Mouse (Mus musculus) ovary, postnatal 10 days (tissue): ENCODE measurements at regions not wholly inside any gene's neighbourhood (a gene's known extent, or its start where the extent isn't known, plus 50 kb on each side); places are given as distances from the start of the nearest gene placed in this dataset.
"Not testable (repeated sequence)": the region's sequence is repeated elsewhere in the genome, so short reads cannot be mapped to it uniquely, and the experiment has no call there.

ENCODE experiments used
- DNase-seq: peaks from one replicate; pipeline ENCODE4 v3.0.0; 2022; ENCODE audit warnings: low spot score

DNA sequence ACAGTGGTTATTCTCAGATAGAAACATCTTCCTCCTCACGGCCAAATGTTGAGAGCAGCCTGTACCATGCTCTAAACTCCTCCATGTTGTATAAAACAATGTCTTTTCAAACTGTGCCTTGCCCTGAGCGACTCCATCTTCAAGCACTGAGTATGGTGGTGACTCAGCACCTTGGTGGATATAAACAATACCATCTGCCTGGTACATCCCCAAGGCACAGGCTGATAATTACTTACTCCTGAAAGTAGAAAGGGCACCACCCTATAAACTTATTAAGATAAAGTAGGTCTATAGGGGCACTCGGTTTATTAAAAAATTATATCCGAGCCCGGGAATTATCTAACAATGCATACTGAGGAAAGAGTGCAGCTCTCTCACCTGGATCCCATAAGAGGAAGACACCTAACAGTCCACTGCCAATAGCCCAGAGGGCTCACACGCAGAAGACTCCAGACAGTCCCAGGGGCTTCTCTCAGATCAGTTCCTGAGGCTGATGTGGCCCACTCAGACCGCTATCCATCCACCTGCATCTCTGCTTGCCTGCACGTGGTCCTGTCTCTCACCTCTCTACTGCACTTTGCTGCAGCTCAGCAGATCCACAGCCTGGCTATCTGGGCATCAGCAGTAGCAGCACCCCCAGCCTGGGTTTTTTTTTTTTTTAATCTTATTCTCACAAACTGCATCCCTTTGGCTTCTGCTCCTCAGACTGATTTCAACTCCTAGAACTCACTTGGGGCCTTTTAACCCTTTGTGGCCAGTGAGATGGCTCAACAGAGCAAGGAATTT lies 109.7 kb upstream of the Dlg1 start:
- no peak for DNase-seq

DNA sequence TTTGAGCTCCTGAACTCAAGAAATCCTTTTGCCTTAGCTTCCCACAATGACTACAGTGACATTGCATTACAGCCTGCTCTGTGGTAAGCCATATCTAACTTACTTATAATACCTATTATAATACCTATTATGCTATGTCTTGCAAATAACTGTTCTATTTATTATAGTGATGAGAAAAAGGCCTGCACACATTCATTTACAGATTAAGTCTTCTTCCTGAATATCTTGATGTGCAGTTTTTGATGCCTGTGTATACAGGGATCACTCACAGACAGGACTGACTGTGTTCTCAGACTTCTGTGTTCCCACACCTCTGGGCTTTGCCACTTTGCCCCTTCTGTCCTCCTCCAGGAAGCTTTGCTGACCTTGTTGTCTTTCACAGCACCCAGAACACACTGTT lies 102.8 kb upstream of the Dlg1 start:
- no peak for DNase-seq

DNA sequence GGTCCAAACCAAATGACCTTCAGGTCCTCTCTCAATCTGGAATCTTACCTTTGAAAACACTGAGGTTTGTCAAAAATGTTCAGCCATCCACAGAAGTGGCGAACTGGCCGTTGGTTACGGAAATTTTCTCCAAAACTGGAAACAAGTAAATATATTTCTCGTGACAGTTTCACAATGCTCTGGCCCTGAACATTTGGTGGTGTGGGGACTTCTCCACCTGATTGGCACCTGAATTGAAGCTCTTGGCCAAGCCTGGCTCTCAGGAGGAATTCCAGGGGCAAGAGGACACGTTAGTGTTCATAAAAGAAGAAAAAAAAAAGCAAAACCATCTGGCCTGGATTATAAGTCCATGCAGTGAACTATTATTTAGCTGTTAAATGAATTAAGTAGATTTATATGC lies 98.3 kb upstream of the Dlg1 start:
- no peak for DNase-seq

DNA sequence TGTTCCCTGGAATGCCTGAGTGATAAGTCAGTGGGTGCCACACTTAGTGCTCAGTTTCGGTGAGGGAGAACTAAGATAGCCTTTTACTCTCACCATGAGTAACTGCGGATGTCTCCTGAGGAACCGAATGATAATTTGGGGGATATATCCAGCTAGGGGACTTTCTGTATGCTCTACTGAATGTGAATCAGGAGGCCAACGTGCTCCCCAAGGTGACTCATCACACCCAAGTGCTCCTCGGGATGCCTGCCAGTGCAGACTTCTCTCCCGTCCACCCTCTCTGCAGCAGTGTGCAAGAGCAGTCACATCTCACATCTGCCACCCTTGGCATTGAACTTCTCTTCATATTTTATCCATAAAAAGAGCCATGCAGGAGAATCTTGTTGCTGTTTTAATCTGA lies 94.9 kb upstream of the Dlg1 start:
- no peak for DNase-seq

DNA sequence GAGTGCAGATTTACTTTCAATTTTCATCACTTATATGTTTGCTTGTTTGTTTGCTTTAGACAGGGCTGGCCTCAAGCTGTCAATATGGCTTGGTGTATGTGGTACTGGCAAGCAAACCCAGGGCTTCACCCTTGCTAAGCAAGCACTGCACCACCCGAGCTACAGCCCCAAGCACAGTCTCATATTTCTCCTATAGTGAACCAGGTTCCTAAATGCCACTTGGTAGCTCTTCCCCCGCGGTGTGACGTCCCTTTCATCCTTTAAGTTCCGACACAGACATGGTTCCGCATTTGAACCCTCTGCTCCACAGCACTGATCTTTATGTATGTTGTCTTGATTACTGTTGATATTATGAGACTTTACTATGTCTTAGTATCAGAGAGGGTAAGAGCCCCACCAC lies 93.4 kb upstream of the Dlg1 start:
- no peak for DNase-seq

DNA sequence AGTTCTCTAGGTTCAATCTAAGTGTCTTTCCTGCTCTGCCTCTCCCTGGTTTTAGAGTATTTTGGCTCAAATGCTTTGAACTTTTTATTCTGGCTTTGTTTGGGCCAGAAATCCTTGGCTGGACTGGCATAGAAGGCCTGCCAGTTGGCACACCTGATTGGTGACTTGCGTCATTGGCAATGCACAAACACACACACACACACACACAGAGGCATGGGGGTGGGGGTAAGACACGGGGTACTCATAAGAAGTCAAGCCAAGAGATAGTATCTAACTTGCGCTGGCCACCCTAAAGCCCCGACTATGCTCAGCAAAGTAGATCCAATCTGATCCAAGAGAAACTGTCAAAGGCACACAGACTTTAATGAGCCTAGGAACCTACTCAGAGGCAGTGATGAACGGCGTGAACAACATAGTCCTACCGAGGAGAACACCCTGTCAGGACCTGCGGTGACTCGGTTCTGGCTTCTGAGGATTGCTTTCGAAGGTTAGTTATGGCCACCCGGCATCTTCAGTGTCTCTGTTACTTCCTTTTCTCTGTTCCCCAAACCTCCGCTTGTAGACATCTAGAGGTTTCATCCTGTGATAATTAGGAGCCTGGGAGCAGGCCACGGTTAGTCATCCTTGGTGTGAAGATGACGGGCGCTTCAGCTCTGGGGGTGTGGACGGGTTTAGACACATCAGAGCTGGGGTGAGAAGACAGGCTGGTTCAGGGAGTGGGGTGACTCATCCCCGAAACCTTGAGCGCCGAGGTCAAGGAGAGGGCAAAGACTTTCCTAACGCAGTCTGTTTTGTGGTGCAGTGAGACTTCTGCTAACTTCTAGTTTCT lies 92.7 kb upstream of the Dlg1 start:
- no peak for DNase-seq

DNA sequence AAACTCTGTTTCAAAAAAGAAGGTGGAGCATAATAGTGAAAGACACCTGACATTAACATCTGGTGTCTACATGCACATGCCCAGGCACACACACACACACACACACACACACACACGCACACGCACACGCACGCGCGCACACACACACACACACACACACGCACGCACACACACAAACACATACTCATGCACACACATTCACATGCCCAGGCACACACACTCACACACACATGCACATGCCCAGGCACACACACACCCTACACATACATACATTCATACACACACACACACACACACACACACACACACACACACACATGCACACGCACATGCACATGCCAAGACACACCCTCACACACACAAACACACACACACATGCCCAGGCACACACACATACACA lies 89.4 kb upstream of the Dlg1 start:
- not testable (repeated sequence) for DNase-seq

DNA sequence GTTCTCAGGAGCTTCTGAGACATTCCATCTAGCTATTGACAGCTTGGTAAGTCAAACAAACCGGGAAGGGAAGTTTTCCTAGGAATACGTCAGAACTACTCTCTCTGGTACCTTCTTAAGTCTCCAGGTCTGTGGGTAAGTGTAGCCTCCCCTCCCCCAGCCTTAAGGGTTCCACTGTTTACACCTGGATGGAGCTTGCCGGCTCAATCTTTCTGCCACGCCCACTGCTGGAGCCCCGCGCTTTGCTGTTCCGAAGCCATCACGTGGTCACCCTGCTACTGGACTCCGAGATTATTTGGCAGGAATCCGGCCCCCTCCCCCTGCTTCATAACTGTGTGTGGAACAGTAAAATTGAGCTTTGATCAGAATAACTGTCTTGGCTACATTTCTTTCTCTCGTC lies 87.6 kb upstream of the Dlg1 start:
- DNase-seq, result not testable (repeated sequence)

DNA sequence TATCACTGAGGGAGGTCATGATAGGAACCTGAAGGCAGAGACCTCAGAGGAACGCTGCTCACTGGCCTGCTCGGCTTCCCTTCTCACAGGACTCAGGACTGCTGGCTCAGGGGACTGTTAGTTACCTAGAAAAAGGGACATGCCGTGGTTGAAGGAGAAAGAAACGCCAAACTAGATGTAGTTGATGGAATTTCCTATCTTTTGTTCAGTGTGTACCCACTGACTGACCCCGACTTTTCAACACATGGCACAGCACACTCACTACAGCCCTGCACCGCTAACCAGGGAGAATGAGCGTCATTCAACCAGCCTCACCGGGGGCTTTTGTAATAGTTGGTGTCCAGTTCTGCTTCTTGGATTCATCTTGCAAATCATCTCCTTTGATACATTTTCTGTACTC lies 86.8 kb upstream of the Dlg1 start:
- DNase-seq, result no peak

DNA sequence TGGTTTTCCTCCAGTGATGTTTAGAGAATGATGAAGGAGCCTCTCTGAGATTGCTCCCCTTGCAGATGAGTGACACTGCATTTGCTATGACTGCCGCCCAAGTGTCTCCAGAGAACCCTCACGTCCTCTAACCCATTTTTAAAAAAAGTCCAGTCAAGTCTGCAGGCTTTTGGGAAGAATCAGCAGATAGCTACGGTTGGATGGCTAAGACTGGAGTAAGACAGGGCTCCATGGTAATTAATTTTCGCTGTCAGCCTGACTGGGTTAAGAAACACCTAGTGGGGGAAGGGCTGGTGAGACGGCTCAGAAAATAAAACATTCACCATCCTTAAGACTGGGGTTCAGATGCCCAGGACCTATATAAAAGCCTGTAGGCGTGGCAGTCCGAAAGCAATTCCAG lies 85.9 kb upstream of the Dlg1 start:
- no peak for DNase-seq

DNA sequence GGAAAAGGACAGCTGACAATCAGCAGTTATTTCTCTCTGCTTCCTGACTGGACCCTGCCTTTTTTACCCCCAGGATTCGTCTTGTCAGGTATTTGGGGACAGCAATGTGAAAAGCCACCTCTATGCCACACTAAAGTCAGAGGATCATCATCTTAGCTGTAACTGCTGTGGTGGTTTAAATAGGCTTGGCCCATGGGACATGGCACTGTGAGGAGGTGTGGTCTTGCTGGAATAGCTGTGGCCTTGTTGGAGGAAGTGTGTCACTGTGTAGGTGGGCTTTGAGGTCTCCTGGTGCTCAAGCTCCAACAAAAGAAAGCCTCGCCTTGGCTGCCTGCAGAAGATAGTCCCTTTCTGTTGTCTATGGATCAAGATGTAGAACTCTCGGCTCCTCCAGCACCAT lies 83.9 kb upstream of the Dlg1 start:
- DNase-seq, result no peak

DNA sequence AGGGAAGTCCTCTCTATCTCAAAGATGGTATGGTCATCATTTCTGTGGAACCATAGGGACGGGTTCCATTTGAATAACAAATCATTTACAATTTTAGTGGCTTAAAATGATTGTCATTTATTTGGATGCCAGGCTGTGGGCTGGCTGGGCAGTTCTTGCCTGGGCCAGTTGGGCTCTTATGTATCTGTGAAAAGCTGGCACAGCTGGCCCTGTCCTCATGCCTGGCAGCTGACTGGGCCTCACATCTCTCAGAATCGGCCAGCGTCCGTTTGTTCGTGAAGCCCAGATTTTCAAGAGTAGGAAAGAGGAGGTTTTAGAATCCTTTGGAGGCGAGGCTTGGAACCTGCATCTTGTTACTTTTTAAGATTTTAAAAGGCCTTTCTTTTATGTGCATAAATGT lies 82.5 kb upstream of the Dlg1 start:
- no peak for DNase-seq

DNA sequence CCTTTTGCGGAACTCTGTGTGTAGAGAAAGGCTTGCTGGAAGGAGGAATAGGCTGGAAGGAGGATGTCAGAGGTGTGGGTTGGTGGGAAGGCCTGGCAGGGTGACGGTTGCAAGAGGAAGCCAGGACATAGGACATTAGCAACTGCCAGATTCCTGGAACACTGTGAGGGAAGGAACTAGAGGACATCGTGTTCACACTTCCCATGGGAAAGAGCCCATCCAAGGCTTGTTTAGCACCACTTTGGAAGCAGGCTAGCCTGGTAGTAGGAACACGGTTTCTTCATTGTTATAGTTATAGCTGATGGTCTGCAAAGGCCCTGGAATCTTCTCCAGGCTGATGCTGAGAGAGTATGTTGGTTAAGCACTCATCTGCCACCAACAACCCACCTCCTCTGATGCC lies 80.4 kb upstream of the Dlg1 start:
- DNase-seq, result no peak

DNA sequence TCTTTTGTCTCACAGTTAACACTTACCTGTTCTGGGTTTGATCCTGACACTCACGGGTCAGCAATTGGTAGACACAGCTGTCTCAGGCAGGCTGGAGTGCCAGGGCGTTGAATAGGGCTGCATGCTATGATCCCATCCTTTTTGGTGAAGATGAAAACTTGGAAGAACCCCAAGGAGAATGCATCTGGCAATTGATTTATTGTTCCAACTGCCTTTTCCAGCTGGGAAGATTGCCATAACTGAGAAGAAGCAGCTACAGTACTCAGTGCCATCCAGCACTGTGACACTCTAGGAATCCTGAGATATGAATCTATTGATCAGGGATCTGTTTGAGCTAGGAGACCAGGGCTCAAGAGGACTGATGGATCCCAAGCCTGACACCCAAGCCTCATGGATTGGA lies 79.6 kb upstream of the Dlg1 start:
- no peak for DNase-seq

DNA sequence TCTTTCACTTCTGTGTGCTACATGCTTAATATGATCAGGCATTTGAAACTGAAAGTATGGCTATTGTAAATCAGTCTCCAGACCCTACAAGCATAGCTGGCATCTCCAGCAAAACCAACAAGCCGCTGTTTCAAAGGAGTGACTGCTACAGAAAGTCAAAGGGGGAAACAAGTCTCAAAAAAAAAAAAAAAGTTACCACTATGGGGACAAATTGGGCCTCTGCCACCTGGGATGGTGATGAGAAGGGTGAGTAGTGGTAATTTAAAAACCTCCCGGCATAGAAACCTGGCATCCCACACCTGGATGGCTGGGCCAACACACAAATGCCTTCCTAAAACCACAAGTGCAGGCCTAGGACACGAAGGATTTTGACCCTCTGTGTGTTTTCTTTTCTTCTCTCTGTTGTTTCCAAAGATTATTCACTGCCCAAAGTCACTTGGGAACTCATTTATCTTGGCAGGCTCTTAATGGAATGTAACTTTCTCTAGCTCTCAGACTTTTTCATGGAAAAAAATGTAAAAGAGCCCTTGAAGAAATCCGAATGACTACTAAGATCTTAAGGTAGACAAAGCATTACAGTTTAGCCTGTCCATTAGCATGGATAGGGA lies 78.9 kb upstream of the Dlg1 start:
- no peak for DNase-seq

DNA sequence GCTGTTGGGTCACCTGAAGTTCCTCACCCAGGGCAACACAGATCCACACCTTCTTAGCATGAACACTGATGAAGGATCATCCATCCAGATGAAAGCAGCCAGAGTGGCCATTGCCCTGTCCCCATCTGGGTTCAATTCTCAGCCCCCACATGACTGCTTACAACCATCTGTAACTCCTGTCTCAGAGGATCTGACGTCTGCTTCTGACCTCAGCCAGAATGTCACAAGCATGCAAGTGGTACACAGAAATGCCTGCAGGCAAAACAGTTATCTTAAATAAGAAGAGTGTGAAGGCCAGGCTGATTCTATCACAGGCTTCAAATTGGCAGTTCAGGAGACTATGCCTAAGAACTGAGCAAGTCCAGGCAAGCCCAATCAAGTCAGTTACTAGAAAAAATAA lies 76.2 kb upstream of the Dlg1 start:
- DNase-seq, result no peak

DNA sequence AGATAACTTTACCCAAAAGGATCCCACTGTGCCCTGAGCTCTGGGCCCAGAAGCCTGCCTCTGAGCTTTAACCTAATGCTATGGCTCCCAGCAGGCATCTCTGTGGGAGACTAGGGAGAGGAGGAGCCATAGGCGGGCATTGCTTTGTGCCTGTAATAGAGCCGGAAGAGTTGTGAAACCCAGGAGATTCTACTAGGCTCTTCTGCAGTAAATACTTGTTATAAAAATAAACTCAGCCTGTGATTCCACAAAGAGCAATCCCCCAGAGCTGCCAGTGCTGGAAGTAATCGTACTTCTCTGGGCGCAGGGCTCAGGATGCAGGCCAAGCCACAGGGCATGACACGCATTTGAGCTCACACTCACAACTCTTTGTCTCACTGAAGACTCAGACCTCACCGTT lies 73.7 kb upstream of the Dlg1 start:
- no peak for DNase-seq

DNA sequence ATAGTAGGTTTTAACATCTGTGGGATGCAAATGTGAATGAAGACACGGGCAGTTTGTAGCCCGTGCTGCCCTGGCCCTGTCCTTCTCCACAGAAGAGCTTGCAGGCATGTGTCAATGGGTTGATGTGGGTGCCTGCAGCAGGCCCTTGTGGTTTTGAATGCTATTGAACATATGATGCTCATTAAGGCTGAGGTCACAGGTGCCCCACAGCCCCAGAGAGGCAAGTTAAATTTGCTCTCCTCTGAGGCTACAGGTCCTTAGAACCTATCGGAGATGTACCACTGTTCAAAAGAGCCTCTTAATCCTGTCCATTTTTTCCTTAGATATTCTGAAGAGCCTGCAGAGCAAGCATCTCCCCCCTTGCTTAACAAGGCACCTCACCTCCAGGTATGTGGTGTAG lies 71.7 kb upstream of the Dlg1 start:
- no peak for DNase-seq

DNA sequence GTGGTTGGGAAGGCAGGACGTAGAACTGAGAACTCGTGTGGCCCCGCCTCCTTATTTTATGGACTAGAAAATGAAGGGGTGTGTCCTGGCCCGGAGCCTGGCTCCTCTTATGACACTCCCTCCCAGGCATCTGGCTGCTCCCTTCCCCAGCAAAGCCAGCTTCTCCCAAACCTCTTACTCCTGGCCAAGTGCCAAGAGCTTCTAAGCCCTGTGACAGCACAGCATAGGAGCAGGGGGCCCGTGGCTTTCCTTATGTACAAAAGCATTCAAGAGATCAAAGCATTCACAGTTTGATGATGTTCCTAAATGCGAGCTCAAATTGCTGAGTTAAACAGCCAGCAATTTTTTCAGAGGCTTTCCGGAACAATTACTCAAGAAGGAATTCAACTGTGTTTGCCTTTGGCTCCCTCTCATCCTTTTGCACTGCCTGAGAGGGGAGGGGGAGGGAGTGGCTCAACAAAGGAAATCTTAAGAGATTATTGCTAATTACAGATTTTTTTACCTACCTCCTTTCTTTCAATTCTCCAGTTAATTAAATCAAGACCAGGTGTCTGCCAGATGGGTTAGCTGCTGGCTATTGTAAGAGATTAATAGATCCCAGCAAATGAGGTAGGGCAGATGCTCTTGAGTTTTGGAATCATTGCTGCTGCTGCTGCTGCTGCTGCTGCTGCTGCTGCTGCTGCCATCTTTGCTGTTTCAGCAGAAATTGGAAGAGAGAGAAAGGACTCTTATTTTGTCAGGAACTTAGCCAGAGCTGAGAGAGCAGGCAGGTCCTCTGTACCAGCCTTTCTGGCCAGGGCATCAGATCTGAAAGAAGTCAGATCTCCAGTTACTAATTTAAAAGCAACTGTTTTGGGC lies 71.0 kb upstream of the Dlg1 start:
- peak; percentile 54 for DNase-seq

DNA sequence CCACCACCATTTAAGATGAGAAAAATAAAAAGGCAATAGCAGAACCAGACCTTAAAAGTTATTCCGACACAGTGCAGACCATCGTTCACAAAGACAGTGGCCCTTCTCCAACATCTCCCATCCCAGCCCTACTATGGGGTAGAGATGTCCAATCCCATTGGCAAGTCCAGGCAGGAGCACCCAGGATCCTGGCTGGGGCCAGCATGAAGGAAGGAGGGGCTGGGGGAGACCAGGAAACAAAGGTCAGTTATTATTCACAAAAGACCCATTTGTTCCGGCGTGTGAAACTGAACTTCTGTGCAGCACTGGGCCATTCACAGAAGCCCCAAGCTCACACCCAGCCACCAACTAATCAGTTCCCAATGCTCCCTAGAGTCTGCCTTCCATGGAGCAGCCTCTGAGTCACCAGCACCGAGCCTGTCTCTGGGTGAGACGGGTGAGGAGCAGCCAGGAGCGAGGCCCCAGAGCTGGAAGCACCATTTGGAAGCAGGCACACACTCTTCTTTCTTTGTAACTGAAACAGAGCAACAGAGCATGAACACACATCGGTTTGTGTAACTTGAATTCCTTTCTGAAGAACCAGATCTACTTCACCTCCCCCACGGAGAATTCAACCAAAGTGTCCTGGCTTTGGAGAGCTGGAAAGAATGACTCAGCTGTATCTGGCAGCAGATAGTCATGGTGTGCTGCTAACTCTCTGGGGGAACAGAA lies 70.1 kb upstream of the Dlg1 start:
- DNase-seq, result peak; percentile 12

DNA sequence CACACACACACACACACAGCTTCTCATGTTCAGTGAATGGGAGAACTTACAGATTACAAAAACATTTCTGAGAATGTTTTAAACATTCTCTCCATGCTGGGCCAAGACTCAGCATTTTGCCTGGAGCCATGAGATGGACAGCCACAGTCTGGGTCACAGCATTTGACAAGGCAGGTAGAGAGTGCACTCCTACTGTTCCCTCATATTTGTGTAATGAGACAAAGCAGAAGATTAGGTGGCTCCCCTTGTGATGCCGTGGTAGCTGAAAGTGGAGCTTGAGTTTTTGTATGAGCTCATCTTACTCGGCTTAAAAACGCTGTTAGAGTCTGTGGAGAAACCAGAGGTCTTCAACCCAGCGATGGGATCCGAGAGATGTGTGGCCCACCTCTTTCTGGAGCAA lies 65.3 kb upstream of the Dlg1 start:
- no peak for DNase-seq
